Mouse (Mus musculus): Measurements from ENCODE around the gene Gpr45. TPM values are rescaled to one million over a fixed set of nuclear protein-coding genes. Genes with fewer than 3 reads are reported as not detected.

The Gpr45 gene
- polyA plus RNA-seq (2012; ENCODE audit: low replicate concordance) = 0.28 and 1.3 TPM in 2 replicates

GRCm38 (mm10) chr1:42952734-42953481, at the start of gene Gpr45:
Gene Gpr45, plus strand, starts transcription at chr1:42952872.

Other genes with a start within 250 kb of the Gpr45 start
- gene Mrps9, start 101.6 kb upstream of the Gpr45 start, polyA plus RNA-seq (2012; ENCODE audit: low replicate concordance) = 20.5 and 37.6 TPM in 2 replicates
- 12.0 and 13.7 TPM in 2 replicates for gene Tgfbrap1, start 145.8 kb downstream of the Gpr45 start, polyA plus RNA-seq (2012; ENCODE audit: low replicate concordance)
- 1.2 and 1.5 TPM in 2 replicates for gene AI597479, start 145.8 kb downstream of the Gpr45 start, polyA plus RNA-seq (2012; ENCODE audit: low replicate concordance)
- gene Fhl2, start 244.1 kb downstream of the Gpr45 start, polyA plus RNA-seq (2012; ENCODE audit: low replicate concordance) = 0.53 and 2.7 TPM in 2 replicates